Mouse (Mus musculus) spleen, adult 2 months (tissue): Measurements from ENCODE around the gene Zdhhc16.

ENCODE experiments used
- CTCF ChIP-seq: fragments of 200-500 bp; IDR thresholded peaks from 2 replicates; pipeline ENCODE4 v1.5.1; 2011; ENCODE audit warnings: mild to moderate bottlenecking, inconsistent platforms; ENCODE audit not compliant: insufficient read depth, insufficient read length, insufficient replicate concordance; ENCODE audit errors: extremely low read depth
- POLR2A ChIP-seq: fragments of 200-500 bp; IDR thresholded peaks from 2 replicates; pipeline ENCODE4 v1.6.1; 2011; ENCODE audit warnings: low read depth, low read length, inconsistent platforms

DNA sequence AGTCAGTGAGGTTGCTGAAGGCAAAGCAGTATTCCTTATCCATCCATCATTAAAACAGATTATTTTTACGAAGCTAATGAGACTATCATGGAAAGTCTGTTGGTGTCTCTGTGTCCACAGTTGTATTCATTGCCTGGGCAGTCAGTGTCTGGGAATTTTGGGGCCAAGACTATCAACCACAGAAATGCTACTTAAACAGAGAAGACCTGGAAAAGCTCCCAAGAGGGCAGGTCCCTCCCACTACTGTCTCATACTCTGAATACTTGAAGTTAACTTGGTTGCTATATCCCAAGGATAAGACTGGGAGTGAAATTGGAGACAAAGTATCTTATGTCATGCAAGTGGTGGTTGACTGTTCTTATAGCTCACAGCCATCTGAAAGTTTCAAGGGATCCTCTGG, 2.6 kb downstream of the Zdhhc16 start:
- TF ChIP-seq POLR2A (no peak), CTCF (no peak)
